Mouse (Mus musculus) gastrocnemius, adult 8-10 months (tissue): ENCODE results near the gene Brdt. TPM values are rescaled to one million over a fixed set of nuclear protein-coding genes. Genes with fewer than 3 reads are reported as not detected.
A peak's percentile ranks its signal among the peaks of the same experiment; 100 is the strongest.
"Not testable (repeated sequence)": the region's sequence is repeated elsewhere in the genome, so short reads cannot be mapped to it uniquely, and the experiment has no call there.

ENCODE experiments used
- DNase-seq, 2 experiments: peaks; one replicate each; pipeline ENCODE4 v3.0.0; 2022; ENCODE audit warnings: low spot score in 2 of 2
- total RNA-seq, 4 experiments: library from RNA; stranded (reverse); gene quantifications; 2 replicates each; pipeline ENCODE4 v1.2.4; 2022

Brdt gene
- total RNA-seq, 4 experiments from 2014 or later: 1.7 to 2.2 (median 2.0) TPM

GRCm38 (mm10) chr5:107320703-107321102, 10.3 kb upstream of the Brdt start:
- no peak for DNase-seq

- no peak for DNase-seq
Measured at GRCm38 (mm10) chr5:107340404-107340803, 9.4 kb downstream of the Brdt start.

DNA sequence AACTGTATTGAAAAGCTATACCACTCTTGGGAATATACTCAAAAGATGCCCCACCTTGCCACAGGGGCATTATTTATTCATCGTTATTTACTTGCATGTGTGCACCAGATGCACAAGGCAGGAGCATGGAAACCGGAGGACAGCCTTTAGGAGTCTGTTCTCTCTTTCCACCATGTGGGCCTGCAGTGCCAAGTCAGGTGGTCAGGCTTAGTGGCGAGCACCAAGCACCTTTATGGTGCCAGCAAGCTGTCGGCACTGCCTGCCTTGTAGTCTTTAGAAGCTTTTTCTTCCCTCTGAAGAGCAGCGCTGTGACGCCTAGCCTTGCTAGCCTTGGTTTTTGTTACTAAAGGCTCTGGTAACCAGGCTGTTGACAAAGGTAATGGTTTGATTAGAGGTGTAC, 11.9 kb downstream of the Brdt start:
- no peak for DNase-seq

- DNase-seq: no peak
Measured at GRCm38 (mm10) chr5:107346214-107346613, 15.3 kb downstream of the Brdt start.

DNA sequence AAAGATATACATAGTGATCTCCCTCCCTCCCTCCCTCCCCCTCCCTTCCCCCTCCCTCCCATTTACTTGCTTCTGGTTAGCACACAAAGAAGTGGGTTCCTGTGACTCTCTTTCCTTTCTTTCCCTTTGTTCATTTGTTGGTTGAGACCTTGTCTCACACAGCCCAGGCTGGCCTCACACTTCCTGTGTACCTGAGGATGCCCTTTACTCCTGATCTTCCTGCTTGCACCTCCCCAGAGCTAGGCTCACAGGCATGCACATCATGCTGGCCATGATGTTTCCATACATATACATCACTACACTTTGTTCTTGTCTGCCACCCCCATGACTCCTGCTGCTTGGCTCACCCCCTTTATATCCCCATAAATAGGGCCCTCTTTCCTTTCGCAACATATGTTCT, 21.6 kb downstream of the Brdt start:
- DNase-seq: no peak

GRCm38 (mm10) chr5:107353981-107354380, 23.0 kb downstream of the Brdt start:
- DNase-seq: no peak

DNA sequence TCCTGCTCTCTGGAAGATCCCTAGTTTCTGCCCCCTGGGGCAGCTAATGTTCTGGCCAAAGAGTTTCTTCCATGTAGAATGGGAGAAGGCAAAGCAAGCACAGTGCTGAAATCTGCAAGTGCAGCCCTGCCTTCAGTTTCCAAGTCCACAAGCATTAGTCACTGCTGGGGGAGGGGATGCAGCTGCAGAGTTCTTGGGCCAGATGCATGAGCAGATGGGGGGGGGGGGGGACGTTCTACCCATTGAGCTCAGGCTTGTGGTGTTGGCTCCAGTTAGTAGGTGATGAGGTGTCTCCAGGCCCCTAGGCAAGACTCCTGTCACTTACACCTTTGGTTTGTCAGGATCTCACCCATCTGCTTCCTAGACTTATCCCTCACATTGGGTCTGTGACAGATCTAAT, 24.8 kb downstream of the Brdt start:
- DNase-seq: peak; percentile 27 to 51

DNA sequence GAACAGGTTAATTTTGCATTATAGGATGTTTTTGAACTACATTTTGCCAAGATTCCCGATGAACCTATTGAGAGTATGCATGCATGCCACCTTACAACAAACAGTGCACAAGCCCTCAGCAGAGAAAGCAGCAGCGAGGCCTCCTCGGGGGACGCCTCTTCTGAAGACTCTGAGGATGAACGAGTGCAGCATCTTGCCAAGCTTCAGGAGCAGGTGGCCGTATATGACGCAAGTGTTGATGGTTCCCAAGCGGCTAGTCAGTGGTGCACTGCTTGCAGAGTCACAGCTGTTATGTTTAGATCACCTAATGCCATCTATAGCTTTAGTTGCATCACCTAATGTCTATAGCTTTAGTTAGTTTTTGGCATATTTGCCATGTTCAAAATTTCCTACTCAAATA, 26.8 kb downstream of the Brdt start:
- DNase-seq: no peak

GRCm38 (mm10) chr5:107359395-107360053, 28.6 kb downstream of the Brdt start:
- DNase-seq: peak; percentile 85 to 88

DNA sequence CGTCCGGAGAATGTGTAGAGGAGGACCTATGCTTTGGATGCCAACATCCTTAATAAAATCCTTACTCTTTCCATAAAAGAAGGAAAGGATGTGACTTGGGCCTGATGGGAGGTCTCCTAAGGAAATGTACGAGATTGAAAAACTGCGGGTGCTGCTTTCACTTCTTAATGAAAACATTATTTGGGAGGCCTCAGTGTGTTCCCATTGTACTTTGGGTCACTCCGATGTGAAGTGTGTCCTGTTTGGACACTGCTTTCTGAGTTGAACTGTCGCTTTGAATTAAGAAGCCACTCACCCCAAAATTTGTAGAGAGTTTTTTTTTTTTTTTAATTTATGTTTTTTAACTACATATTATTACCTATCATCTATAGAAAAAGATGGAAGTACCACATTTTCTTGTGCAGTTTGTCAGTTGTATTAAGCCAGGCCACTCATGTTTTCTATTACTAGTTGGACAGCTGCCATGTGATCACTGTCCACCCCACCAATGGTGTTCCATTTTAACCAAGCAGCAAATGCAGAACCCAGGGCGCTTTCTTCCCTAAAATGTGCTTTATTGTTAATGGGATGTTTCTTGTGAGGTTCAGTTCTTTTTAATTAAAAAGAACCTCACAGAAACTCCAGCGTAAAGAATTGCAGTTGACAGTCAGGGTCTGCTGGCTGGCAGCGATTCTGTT, 29.2 kb downstream of the Brdt start:
- no peak for DNase-seq

- no peak for DNase-seq
Measured at GRCm38 (mm10) chr5:107370040-107370439, 39.1 kb downstream of the Brdt start.

DNA sequence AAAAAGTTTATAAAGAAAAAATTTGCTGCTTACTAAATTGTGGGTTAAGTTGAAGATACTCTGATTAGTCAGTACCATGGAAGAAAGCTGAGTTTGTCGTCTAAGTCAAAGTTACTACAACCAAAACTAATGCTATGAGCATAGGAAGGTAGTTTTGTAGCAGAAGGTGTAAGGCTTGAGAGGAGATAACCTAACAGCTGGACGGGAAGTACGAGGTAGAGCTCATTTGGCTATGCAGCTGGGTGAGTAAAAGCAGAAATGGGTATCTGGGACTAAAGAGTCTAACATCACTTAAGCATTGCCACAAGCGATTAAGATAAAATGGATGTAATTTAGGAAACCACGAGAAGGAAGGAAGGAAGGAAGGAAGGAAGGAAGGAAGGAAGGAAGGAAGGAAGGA, 40.4 kb downstream of the Brdt start:
- DNase-seq: no peak

DNA sequence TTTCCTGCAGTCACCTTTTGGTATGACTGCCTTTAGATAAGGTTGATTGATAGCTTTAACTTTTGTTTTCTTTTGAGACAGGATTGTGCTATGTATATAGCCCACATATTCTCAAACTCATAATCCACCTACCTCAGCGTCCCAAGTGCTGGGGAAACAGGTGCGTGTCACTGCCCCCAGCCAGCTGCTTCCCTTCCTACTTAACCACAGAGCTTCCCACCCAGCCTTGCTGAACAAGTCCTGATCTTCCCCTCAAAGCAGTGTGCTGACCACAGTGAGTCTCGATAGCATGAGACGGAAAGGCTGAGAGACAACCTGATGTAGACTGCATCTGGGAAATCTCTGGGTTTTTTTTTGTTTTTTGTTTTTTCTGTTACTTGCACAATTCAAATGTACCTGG, 42.3 kb downstream of the Brdt start:
- DNase-seq: no peak

GRCm38 (mm10) chr5:107386448-107386847, 55.5 kb downstream of the Brdt start:
- not testable (repeated sequence) for DNase-seq

DNA sequence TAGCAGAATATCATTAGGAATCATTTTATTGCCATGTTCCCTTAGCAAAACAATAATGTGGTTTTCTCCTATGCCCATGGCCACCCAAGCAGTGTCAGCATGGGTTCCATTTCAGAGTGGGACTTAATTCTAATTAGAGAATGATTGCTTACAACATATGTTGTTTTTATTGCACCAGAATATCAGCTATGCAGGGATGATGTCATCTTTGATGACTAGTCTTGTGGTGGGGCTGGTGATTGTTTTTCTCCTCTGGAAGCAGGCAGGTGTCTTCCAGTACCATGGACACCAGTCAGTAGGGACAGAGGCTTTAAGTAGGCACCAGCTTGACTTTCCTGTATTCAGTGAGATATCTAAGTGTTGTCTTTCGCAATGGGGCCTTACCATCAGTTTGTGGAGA, 56.8 kb downstream of the Brdt start:
- DNase-seq: no peak

- DNase-seq: no peak
Measured at GRCm38 (mm10) chr5:107389373-107389772, 58.4 kb downstream of the Brdt start.

- DNase-seq: no peak
Measured at GRCm38 (mm10) chr5:107394437-107394836, 63.5 kb downstream of the Brdt start.

DNA sequence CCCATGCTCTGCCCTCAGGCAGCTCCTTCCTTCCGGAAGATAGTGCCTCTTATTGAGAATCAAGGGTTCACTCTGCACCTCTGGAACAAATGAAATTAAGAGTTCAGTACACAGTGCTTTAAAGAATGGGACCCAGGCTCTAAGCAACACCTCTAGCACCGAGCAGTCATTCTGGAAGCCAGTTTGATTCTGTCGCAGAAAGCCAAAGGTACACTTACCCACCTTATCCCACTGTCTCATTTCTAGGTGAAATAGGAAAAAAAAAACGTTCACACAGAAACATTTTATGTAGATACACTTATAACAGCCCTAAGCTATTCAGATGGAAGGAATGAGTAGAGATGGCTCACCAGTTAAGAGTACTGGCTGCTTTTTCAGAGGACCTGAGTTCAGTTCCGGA, 71.5 kb downstream of the Brdt start, which contains the start of gene Ephx4:
TSS of gene Ephx4 (plus strand) at position 301 of the 400 bp plus-strand sequence.
- DNase-seq: no peak

GRCm38 (mm10) chr5:107403011-107403946, 72.3 kb downstream of the Brdt start:
- no peak for DNase-seq

GRCm38 (mm10) chr5:107403947-107404684, 73.2 kb downstream of the Brdt start:
- no peak for DNase-seq

DNA sequence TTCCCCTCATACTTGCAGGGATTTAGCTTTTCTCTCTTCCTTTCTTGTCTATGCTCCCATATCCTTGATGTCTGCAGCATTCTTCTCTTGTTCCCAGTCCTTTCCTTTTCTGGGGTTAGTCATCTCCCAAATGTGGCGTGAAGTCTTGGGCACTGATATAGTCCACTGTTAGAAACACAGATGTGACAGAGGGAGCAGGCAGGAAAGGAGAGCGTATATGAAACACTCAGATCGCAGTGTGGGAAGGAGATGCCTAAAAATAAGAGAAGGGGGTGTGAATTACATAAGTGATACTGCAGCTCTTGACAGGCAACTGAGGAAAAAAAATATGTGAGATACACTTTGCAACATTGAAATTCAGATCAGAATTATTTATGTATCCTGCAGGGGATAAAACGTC, 74.4 kb downstream of the Brdt start:
- DNase-seq: no peak
